Mouse (Mus musculus): ENCODE results near the gene Pacsin2.

Gene Pacsin2

DNA sequence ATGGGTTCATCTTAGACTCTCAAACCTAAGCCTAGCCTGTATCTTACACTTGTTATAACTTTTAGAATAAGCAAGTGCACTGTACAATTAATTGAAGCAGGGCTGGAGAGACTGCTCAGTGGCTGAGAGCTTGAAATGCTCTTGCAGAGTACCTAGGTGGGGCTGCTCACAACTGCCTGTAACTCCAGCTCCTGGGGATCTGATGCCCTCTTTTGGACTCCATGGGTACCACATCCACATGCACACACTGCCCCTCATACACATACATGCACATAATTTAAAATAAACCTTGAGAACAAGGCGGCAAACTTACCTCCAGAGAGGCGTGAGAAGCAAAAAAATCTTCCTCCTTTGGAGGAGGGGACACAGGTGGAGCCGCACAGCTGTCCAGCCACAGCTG lies 132.0 kb downstream of the Pacsin2 start:
- peak; percentile 45 for DNase-seq (ENCODE audit: low read depth, low spot score)

DNA sequence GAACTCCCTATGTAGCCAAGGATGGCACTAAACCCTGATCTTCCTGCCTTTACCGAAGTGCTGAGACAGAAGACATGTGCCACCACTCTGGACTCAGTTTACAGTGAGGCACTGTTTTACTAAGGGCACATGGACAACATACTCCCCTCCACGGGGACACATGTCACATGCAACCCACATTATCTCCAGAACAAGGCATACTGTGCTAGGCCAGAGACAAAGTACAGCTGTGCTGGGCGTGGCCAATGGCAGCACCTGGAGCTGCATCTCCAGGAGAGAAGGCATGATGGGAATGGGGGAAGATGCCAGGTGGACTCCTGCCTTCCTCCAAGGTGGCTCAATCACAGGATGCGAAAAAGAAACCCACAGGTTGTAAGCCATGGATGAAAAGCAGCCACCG lies 135.5 kb downstream of the Pacsin2 start:
- DNase-seq (ENCODE audit: low read depth, low spot score): no peak

Measured in 3T3-L1 (cell line).